Mouse (Mus musculus) CD8-positive naive resting alpha-beta T cell, adult 2 months (primary cell): ENCODE results near the gene Fbxo47.

Experiments used
- DNase-seq, 2 experiments: peaks; one replicate each; pipeline ENCODE4 v3.0.0; 2022; ENCODE audit warnings: low read depth in 2 of 2, low spot score in 2 of 2

The Fbxo47 gene

DNA sequence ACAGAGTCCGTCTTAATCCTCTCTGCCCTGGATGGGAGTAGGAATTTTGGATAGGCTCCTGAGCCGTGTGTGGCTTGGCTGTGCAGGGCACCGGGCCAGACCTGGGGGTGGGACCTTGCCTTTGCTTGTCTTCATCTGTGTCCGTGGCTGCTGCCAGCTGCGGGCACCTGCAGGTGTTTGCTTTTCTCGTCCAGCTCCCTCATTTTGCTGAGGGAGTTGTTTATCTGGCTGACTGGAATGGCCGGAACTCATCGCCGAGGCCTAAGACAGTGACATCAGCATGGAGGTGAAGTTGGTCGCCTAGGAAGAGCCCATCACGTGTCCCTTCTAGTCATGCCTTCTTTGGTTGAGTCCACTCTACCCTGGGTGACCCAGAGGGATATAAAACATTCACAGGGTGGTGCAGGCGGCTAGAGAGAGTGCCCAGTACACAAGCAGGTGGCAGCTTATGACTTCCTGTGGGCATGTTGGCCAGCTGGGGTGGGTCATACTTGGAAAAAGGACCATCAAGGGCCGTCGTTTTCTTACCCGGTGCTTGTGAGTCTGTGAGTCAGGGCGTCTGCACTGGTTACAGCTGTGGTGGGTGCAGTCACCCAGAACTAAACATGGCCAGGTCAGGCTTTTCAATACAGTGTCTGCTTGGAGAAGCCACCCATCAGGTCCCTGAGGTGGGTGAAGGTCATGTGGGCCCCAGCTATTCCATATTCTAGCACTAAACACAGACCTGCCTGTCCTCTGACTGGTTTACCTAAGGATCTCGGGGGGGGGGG lies 70.0 kb downstream of the Fbxo47 start:
- DNase-seq, result no peak

GRCm38 (mm10) chr11:97813085-97813484 lies 70.9 kb downstream of the Fbxo47 start:
- no peak for DNase-seq

- no peak for DNase-seq
Measured at GRCm38 (mm10) chr11:97812491-97812921, 71.4 kb downstream of the Fbxo47 start.

- no peak for DNase-seq
Measured at GRCm38 (mm10) chr11:97811569-97812362, 72.2 kb downstream of the Fbxo47 start.

- no peak for DNase-seq
Measured at GRCm38 (mm10) chr11:97810970-97811369, 73.0 kb downstream of the Fbxo47 start.

GRCm38 (mm10) chr11:97810356-97810755 lies 73.6 kb downstream of the Fbxo47 start:
- DNase-seq, result peak; percentile 63 to 73

DNA sequence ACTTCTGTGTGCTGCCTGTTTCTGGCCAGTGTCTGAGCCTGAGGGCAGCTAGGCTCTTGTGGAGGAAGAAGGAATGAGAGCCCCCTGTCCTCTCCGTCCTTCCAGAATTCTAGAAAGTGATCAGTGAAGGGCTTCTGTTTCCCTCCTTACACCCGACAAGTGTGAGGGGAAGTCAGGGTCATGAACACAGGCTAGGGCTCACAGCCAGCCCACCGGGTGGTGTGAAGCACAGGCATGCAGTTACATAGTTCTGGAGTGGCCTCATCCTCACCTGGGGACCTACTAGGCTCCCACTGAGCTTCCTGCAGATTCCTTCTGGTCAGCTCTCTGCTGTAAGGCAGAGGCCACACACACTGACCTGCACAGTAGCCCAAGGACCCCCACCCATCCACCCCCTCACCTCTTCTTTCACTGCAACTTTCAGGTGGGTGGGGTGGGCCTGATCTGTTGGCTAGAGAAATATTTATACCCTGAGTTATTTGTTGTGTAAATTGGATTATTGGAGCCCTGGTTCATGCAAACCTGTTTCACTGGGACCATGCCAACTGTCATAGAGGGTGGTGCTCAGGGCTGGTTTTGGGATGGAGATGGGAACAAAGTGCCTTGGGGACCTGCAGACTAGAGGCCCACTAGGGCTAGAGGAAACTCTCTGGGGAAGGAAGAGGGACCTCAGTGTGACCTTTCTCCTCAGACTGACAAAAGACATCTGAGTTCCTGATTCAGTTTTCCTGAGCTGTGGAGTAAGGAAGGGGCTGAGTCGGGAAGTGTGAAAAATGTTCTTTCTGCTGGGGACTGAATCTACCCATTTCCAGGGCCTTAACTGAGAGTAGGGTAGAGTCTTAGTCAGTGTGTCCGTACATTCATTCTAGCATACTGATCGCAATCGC lies 74.5 kb downstream of the Fbxo47 start:
- DNase-seq, result no peak

DNA sequence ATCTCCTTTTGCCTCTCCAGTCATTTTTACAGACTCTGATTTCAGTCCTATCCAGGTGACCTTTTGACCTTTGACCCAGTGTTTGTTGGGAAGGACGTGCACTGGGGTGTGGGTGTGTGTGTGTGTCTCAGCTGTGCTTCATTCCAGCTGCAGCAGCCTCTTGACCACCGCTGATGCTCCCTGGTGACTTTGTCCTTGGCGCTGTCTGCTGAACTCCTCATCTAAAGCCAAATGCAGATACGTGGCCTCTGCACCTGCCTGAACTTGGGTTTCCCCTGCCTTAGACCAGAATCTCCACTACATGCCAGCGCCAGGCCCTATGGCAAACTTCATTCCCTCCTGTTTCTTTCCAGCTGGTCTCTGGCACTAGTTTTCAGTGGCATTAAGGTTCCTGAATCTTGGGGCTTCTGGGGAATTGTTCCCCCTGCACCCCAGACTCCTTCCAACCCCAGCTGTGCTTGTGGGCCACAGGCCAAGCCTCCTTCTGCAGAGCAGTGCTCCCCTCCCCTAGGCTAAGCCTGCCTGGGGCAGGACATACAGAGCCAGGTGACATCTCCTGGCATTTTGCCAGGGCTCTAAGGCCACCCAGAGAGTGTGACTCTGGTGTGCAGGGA lies 75.2 kb downstream of the Fbxo47 start:
- no peak for DNase-seq

GRCm38 (mm10) chr11:97808093-97808492 lies 75.9 kb downstream of the Fbxo47 start:
- DNase-seq, result peak in 1 of 2 experiments; percentile 50

GRCm38 (mm10) chr11:97807626-97808025 lies 76.3 kb downstream of the Fbxo47 start:
- no peak for DNase-seq

- DNase-seq, result no peak
Measured at GRCm38 (mm10) chr11:97806613-97806964, 77.4 kb downstream of the Fbxo47 start.

DNA sequence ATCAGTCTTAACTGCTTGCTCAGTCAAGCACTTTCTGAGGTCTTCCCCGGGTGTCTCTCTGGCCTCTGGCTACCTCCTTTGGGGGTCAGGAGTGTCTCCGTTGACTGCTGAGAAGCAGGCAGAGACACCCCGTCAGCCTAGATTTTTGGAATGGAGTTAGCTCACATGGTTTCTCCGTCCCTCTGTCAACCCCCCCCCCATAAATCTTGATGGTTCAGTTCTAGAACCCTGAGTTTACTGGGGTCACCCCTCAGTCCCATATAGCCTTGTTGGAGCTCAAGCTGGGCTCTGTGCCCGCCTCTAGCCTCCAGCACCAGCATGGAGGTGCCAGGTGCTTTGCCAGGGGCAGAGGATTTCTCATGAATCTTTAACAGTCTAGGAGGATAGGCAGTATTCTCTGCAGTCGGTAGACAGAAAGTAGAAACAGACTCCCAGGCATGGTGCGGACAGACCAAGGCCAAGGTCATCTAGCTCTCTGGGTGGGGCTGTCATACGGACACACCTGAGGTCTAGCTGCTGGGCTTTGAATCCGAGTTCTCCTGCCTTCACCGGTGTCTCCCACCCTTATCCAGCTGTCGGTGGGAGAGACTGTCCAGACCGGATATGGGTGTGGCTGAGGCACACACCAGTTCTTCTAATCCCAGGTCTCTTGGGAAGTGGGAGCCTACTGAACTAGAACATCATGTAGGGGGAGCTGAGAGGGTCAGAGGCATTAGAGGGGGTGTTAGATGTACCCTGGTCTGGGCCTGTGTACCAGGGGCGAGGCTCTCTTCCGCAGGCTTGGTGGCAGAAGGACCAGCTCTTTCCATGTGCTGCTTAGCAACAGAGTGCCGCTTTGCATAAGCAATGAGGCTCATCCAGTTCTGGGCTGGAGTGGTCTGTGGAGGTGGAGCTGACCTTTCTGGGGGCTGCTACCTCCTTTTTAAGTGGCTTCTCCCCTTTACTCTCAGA lies 78.0 kb downstream of the Fbxo47 start:
- DNase-seq, result no peak

DNA sequence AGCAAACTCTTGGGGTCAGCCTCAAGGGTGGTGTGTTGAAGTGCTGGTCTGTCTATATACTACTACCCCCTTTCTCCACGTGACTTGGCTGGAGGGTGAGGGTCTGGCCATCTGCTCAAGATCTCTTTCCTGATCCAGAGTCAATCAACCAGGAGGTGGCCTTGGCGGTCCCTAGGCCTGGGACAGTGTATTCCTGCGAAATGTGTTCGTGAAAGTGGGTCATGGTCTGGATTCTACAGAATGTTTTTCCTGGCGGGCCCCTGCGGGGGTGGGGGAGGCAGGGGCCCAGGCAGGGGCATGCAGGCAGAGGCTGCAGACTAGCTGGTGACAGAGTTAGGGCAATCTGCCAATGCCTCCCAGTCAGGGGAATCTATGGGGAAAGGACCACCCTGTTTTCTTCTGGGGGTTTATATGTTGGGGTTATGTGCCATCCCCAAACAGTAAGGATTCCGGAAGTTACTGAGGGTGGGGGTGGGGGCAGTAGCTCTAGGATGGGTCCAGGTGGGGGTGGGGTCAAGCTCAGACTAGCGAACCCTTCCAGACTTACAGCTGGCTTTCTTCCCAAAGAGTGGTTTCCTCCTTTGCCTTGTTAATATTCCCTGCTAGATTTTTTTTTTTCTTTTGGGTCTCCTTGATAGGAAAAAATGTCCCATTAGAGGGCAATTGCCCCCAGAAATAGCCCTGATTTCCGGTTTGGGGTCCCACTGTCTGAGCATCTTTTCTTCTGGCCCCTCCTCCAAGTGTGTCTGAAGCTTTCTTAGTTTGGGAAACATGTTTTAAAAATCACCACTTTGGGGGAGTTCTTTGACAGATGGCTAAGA lies 78.9 kb downstream of the Fbxo47 start:
- DNase-seq, result no peak

GRCm38 (mm10) chr11:97803847-97804246 lies 80.1 kb downstream of the Fbxo47 start:
- no peak for DNase-seq
